Mouse (Mus musculus): ENCODE data around the gene Nat14. TPM values are rescaled to one million over a fixed set of nuclear protein-coding genes. Genes with fewer than 3 reads are reported as not detected.

Nat14 gene
- polyA plus RNA-seq, 1 experiment from 2014 or later = 0.37 TPM

GRCm38 (mm10) chr7:4972321-4973047 lies 50.7 kb downstream of the Nat14 start:
- 44% methylated on average over 18 of the region's 18 CpGs for WGBS (ENCODE audit: insufficient replicate concordance)
- H3K27ac ChIP-seq (ENCODE audit: low read length) = no peak overlapping the region

More at GRCm38 (mm10) chr7:4972321-4973047, 50.7 kb downstream of the Nat14 start:
- no peak overlapping the region for H3K4me2 ChIP-seq (ENCODE audit: low read depth, low read length)
- no peak overlapping the region for H3K4me3 ChIP-seq (ENCODE audit: low read depth, low read length)
- H3K9ac ChIP-seq (ENCODE audit: low read depth, low read length) = no peak overlapping the region
- no peaks in the 10 kb centered on the region for H3K9me3 ChIP-seq (replicated peaks; ENCODE audit: control insufficient read depth, low read length)
- no peak for ATAC-seq (ENCODE audit: low read depth)
- no peaks in the 10 kb centered on the region; the same call in 1 of the 2 replicates for H3K4me1 ChIP-seq (ENCODE audit: control insufficient read depth, low read depth, low read length)
- H3K27me3 ChIP-seq (ENCODE audit: control insufficient read depth, insufficient read depth, low read depth, low read length) = no peaks in the 10 kb centered on the region
- no peaks in the 10 kb centered on the region for H3K36me3 ChIP-seq (ENCODE audit: control insufficient read depth, insufficient read depth)

Other genes with a start within 250 kb of the Nat14 start
- gene Hspbp1, start 237.0 kb upstream of the Nat14 start, polyA plus RNA-seq (2015; fragmentation: Nextera tagmentation; extraction: Ambion mirVana) = 46.8 and 49.1 TPM in 2 replicates
- 0.14 TPM in 1 of 2 replicates, not detected in the other for gene Brsk1, start 231.4 kb upstream of the Nat14 start, polyA plus RNA-seq (2015; fragmentation: Nextera tagmentation; extraction: Ambion mirVana)
- 0.33 and 0.36 TPM in 2 replicates for gene Tmem150b, start 196.8 kb upstream of the Nat14 start, polyA plus RNA-seq (2015; fragmentation: Nextera tagmentation; extraction: Ambion mirVana)
- gene Kmt5c, start 181.9 kb upstream of the Nat14 start, polyA plus RNA-seq (2015; fragmentation: Nextera tagmentation; extraction: Ambion mirVana) = 41.3 and 47.4 TPM in 2 replicates
- gene Cox6b2, start 168.9 kb upstream of the Nat14 start, polyA plus RNA-seq (2015; fragmentation: Nextera tagmentation; extraction: Ambion mirVana) = 65.0 and 71.5 TPM in 2 replicates
- gene Fam71e2, start 150.7 kb upstream of the Nat14 start, polyA plus RNA-seq (2015; fragmentation: Nextera tagmentation; extraction: Ambion mirVana) = not detected in 2 replicates
- gene Il11, start 139.2 kb upstream of the Nat14 start, polyA plus RNA-seq (2015; fragmentation: Nextera tagmentation; extraction: Ambion mirVana) = 0.12 TPM in 1 of 2 replicates, not detected in the other
- gene Tmem190, start 139.1 kb upstream of the Nat14 start, polyA plus RNA-seq (2015; fragmentation: Nextera tagmentation; extraction: Ambion mirVana) = not detected in 2 replicates
- gene Tmem238, start 132.4 kb upstream of the Nat14 start, polyA plus RNA-seq (2015; fragmentation: Nextera tagmentation; extraction: Ambion mirVana) = 8.4 and 8.9 TPM in 2 replicates
- 162 and 174 TPM in 2 replicates for gene Rpl28, start 129.2 kb upstream of the Nat14 start, polyA plus RNA-seq (2015; fragmentation: Nextera tagmentation; extraction: Ambion mirVana)
- 261 and 272 TPM in 2 replicates for gene Ube2s, start 109.4 kb upstream of the Nat14 start, polyA plus RNA-seq (2015; fragmentation: Nextera tagmentation; extraction: Ambion mirVana)
- gene Shisa7, start 77.3 kb upstream of the Nat14 start, polyA plus RNA-seq (2015; fragmentation: Nextera tagmentation; extraction: Ambion mirVana) = not detected in 2 replicates
- 4.1 and 4.8 TPM in 2 replicates for gene Isoc2b, start 51.8 kb upstream of the Nat14 start, polyA plus RNA-seq (2015; fragmentation: Nextera tagmentation; extraction: Ambion mirVana)
- gene Isoc2a, start 44.9 kb upstream of the Nat14 start, polyA plus RNA-seq (2015; fragmentation: Nextera tagmentation; extraction: Ambion mirVana) = 0.49 and 0.89 TPM in 2 replicates
- gene Gm36210, start 15.5 kb upstream of the Nat14 start, polyA plus RNA-seq (2015; fragmentation: Nextera tagmentation; extraction: Ambion mirVana) = not detected in 2 replicates
- 1.4 and 1.9 TPM in 2 replicates for gene Zfp628, start 6.8 kb upstream of the Nat14 start, polyA plus RNA-seq (2015; fragmentation: Nextera tagmentation; extraction: Ambion mirVana)
- gene Ssc5d, start 3.8 kb downstream of the Nat14 start, polyA plus RNA-seq (2015; fragmentation: Nextera tagmentation; extraction: Ambion mirVana) = 0.08 and 0.20 TPM in 2 replicates
- gene Sbk2, start 42.4 kb downstream of the Nat14 start, polyA plus RNA-seq (2015; fragmentation: Nextera tagmentation; extraction: Ambion mirVana) = not detected in 2 replicates
- not detected in 2 replicates for gene Sbk3, start 49.1 kb downstream of the Nat14 start, polyA plus RNA-seq (2015; fragmentation: Nextera tagmentation; extraction: Ambion mirVana)
- 3.6 and 4.5 TPM in 2 replicates for gene Zfp579, start 74.1 kb downstream of the Nat14 start, polyA plus RNA-seq (2015; fragmentation: Nextera tagmentation; extraction: Ambion mirVana)
- 7.8 and 10.2 TPM in 2 replicates for gene Zfp524, start 92.4 kb downstream of the Nat14 start, polyA plus RNA-seq (2015; fragmentation: Nextera tagmentation; extraction: Ambion mirVana)
- gene Fiz1, start 92.7 kb downstream of the Nat14 start, polyA plus RNA-seq (2015; fragmentation: Nextera tagmentation; extraction: Ambion mirVana) = 10.4 and 12.5 TPM in 2 replicates
- gene Gm44973, start 93.5 kb downstream of the Nat14 start, polyA plus RNA-seq (2015; fragmentation: Nextera tagmentation; extraction: Ambion mirVana) = 0.58 and 0.89 TPM in 2 replicates
- 1.1 and 1.2 TPM in 2 replicates for gene Zfp865, start 98.3 kb downstream of the Nat14 start, polyA plus RNA-seq (2015; fragmentation: Nextera tagmentation; extraction: Ambion mirVana)
- 0.16 and 0.40 TPM in 2 replicates for gene Ccdc106, start 98.5 kb downstream of the Nat14 start, polyA plus RNA-seq (2015; fragmentation: Nextera tagmentation; extraction: Ambion mirVana)
- not detected in 2 replicates for gene 4632433K11Rik, start 112.1 kb downstream of the Nat14 start, polyA plus RNA-seq (2015; fragmentation: Nextera tagmentation; extraction: Ambion mirVana)
- 1.3 and 1.7 TPM in 2 replicates for gene Zfp784, start 116.4 kb downstream of the Nat14 start, polyA plus RNA-seq (2015; fragmentation: Nextera tagmentation; extraction: Ambion mirVana)
- 0.89 and 1.8 TPM in 2 replicates for gene Zfp580, start 129.5 kb downstream of the Nat14 start, polyA plus RNA-seq (2015; fragmentation: Nextera tagmentation; extraction: Ambion mirVana)
- gene U2af2, start 140.1 kb downstream of the Nat14 start, polyA plus RNA-seq (2015; fragmentation: Nextera tagmentation; extraction: Ambion mirVana) = 48.2 and 48.8 TPM in 2 replicates
- 45.2 and 46.6 TPM in 2 replicates for gene Epn1, start 158.2 kb downstream of the Nat14 start, polyA plus RNA-seq (2015; fragmentation: Nextera tagmentation; extraction: Ambion mirVana)
- not detected in 2 replicates for gene Rfpl4, start 194.9 kb downstream of the Nat14 start, polyA plus RNA-seq (2015; fragmentation: Nextera tagmentation; extraction: Ambion mirVana)
- 0.11 and 0.27 TPM in 2 replicates for gene Rasl2-9, start 203.9 kb downstream of the Nat14 start, polyA plus RNA-seq (2015; fragmentation: Nextera tagmentation; extraction: Ambion mirVana)
- gene Vmn1r55, start 227.6 kb downstream of the Nat14 start, polyA plus RNA-seq (2015; fragmentation: Nextera tagmentation; extraction: Ambion mirVana) = not detected in 2 replicates

All from liver, embryonic 16.5 days (tissue).